Mouse (Mus musculus) lung, postnatal 36 days (tissue): Measurements from ENCODE around the gene Thsd7a.

ENCODE experiments used
- DNase-seq: peaks from one replicate; pipeline ENCODE4 v3.0.0; 2022; ENCODE audit warnings: mixed read lengths

The Thsd7a gene

GRCm38 (mm10) chr6:12500888-12501287 lies 248.3 kb downstream of the Thsd7a start:
- no peak for DNase-seq

DNA sequence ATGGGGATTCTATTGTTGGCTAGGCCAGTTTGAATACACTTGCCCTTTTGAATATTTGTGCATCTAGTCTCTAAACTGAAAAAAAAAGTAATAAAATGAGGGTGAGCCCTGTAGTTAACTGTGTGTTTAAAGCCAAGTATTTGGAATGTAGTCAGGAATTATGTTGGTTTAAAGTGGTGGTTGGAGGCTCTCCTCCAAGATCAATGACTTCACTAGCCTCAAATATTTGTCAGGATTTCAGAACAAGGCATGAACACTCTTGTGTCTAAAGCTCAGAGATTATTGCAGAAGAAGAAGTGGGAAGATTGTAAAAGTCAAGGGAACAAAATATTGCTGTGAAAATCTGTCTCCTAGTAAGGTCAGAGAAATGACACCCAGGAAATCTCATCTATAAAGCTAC lies 249.3 kb downstream of the Thsd7a start:
- no peak for DNase-seq

GRCm38 (mm10) chr6:12493571-12493970 lies 255.6 kb downstream of the Thsd7a start:
- DNase-seq: no peak

DNA sequence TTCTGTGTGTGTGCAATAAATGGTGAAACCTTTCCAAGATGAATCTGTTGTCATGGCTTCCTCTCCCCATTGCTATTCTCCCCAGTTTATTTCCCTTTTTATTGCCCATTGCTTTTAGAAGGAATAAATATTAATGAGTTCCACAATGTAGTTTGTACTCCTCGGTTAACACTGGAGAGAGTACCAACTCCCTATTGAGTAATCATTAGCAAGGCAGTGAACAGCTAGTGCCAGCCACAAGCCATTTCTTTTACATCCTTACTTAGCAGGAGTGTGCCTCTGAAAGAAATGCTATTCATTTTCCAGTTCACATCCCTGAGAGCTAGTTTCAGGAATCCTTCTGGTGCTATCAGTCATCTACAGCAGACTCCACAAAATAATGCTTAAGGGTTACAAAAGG lies 260.3 kb downstream of the Thsd7a start:
- DNase-seq: no peak

GRCm38 (mm10) chr6:12481527-12482163 lies 267.6 kb downstream of the Thsd7a start:
- no peak for DNase-seq

DNA sequence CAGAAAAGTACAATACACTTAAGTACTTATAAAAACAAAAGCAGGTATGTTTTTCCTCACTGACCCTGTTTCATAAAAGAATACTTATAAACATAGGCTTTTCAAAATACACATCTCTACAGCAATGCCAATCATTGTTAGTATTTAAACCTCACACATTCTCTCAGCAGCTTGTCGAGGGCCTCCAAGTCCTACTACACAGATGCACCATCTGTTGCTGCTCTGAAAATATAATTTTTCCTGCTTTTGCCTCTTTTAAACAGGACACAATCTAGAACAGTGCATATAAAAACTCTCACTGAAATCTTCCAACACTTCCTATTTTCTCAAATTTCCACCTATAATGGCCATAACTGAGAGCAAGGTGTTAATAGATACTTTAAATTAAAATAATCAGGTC lies 270.9 kb downstream of the Thsd7a start:
- DNase-seq: no peak

GRCm38 (mm10) chr6:12470935-12471334 lies 278.3 kb downstream of the Thsd7a start:
- peak; percentile 14 for DNase-seq

DNA sequence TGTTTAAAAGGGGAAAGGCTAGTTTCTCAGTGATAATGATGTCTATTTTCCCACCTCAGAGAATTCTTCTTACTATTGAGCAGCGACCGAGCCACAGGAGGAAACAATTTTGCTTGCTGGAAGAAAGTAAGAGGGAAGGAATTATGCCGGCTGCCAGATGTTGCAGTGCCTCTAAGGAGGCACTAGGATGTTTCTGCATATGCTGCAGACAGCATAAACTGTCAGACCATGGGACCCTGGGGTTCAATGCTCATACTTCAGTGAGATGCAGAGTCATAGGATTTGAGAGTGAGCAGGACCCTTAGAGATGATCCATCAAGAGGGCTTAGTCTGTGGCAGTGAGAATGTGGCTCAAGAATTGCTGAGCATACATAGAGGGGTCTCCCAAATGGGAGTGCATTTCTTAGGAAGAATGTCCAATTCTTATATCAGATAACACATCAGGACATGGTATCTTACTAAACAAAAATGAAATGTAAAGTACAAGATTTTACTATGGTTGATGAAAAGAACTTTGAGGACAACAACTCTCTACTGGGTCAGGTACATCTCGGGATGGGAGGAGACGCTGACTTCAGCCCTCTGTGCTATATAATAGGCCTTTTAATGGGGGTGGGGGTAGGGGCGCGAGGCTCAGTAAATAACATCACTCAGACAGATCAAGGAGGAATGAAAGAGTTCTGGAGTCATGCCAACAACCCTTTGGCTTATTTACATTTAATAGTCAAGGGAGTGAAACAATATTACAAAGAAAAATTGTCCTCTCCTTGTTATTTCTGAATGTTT lies 281.7 kb downstream of the Thsd7a start:
- no peak for DNase-seq

DNA sequence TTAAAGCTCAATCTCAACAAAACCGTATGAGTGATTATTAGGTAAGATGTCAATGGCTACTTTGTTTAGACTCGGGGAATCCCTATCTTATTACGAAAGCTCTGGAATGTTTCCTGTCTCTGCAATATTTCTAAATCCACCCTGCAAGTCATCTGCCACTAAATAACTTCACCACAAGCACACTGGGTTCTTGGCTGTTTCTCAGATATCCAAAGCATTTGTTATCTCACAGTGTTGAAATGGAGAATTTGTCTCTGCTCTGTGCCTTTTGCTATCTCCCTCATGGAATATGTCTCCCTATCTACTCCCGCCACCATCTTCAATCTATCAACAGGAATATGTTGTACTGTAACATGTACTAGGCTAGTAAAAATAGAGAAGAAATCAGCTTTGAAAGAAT lies 290.4 kb downstream of the Thsd7a start:
- peak; percentile 55 for DNase-seq

- no peak for DNase-seq
Observed at GRCm38 (mm10) chr6:12457451-12457850, 291.8 kb downstream of the Thsd7a start.

DNA sequence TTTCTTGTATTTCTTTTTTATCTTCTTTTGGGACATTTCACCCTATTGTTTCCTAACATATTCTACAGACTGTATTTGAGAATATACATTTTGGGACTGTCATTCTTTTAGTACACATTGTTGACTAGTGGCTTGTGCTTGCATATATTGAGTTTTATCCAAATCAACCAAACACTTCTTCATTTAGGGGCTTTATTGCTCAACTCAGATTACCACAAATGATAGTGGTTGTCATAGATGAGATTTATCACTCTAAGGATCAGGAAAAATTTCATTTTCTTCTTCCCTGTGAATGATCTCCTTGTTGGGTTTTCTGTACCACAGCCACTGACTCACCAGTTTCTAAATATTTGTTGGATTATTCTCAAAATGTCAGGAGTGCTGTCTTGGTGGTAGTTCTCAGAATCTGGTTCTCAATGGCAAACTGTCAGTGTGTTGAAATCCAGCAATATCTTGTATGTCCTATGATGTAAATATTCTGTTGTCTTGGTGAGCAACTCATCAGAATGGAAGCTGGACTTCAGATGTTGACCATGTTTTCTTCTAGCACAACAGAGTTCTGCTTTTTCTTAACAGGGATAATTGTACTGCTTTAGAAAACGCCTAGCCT lies 294.2 kb downstream of the Thsd7a start:
- no peak for DNase-seq

DNA sequence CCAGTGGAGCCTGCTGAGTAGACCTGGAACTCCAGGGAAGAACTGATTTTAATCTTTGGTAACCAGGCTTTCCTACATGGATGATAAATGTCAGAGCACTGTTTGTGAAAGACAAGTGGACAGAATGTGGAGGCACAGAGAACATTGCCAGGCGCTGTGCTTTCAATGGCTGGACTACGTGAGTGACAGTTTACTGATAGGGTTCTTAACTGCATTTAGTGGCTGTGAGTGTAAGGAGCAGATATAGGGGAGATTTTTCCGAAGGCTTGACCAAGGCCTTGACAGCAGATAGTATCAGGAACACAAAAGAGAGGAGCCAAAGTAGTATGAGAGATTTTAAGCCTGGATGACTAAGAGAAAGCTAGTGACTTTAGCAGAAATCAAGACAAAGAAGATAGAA lies 295.1 kb downstream of the Thsd7a start:
- DNase-seq: no peak

- peak; percentile 64 for DNase-seq
Observed at GRCm38 (mm10) chr6:12448851-12449250, 300.4 kb downstream of the Thsd7a start.

GRCm38 (mm10) chr6:12445486-12445885 lies 303.7 kb downstream of the Thsd7a start:
- DNase-seq: no peak

DNA sequence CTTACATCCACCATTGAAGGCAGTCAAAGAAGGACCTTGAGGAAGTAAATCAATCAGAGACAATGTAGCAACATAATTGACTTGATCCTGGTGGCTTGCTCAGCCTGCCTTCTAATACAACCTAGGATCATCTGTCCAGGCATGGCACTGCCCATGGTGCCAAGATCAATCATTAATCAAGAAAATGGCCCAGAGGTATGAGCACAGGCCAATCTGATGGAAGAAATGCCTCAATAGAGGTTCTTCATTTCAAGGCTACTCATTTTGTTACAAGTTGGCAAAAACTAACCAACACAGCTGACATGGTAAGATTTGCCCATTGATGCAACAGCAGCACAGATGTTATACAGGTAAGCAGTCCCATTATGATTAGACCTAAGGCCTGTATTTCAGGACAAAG lies 309.6 kb downstream of the Thsd7a start:
- no peak for DNase-seq

DNA sequence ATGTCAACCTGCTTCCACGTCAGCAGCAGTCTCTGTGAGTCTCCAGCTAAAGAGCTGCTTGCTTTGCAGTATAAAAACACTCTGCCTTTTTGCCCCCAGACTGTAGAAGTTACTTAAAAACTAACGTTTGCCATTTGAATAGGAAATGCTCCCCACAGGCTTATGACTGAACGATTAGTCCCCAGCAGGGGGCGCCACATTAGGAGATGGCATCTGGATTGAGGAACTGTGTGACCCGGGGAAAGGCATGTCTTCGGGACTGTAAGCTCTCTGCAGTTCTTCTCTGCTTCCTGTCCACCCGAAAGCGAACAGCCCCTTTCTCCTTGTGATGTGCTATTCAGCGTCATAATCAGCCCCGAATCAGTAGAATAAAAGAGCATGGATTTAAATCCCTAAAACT lies 330.1 kb downstream of the Thsd7a start:
- no peak for DNase-seq

GRCm38 (mm10) chr6:12416976-12417375 lies 332.2 kb downstream of the Thsd7a start:
- DNase-seq: no peak

DNA sequence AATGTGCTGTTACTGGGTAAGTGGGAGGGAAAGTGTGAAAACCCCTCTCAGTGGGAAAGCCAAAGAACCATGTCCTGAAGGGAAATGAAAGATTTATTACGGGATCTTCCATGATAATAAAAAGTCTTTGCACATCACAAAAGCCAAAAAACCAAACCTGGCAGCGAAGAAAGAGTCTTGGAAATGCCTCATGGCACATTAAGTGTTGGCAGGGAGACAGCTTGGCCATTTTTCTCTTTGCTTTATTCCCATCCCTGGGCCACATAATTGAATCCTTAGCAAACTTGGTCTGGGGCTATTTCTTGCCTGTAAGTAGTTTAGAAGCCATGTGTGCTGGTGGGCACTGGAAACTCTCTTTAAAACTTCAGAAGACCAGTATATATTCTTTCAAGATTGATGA lies 344.8 kb downstream of the Thsd7a start:
- no peak for DNase-seq

GRCm38 (mm10) chr6:12402996-12403395 lies 346.2 kb downstream of the Thsd7a start:
- no peak for DNase-seq

DNA sequence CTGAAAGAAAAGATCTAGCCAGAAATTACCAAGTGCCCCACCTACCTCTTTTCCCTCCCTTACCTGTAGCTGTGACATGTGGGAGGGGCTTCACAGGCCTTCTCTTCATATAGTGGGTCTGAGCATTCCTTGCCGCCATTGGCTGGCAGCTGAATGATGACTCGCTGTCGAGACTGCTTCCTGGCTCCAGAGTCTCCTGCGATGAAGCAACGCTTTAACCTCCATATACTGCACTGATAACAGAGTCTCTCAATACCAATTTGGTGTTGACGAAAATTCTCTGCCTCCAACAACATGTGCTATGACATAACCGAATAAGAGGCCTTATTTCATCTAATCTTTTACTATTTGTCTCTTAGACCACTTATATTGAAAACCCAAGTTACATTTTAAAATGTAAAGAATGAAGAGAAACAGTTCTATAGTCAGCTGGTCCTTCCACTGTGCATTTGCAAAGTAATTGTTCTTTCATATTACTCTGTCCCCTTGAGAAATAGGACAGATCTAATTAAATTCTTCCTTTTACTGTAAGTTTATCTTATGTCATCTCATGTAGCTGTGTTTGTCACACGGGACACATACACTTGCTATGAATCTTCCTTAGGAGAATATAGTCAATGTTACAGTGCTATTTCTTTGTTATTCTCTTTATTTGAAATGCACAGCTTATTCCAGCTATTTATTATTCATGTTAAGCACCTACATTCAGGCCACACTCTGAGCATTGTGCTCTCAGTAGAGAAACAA lies 351.3 kb downstream of the Thsd7a start:
- no peak for DNase-seq

- peak; percentile 21 for DNase-seq
Observed at GRCm38 (mm10) chr6:12393574-12394380, 355.4 kb downstream of the Thsd7a start.

- no peak for DNase-seq
Observed at GRCm38 (mm10) chr6:12386731-12387130, 362.5 kb downstream of the Thsd7a start.

GRCm38 (mm10) chr6:12385591-12385990 lies 363.6 kb downstream of the Thsd7a start:
- no peak for DNase-seq
